Mouse (Mus musculus) limb, embryonic 10.5 days (tissue): ENCODE data around the gene Stat5a. TPM values are rescaled to one million over a fixed set of nuclear protein-coding genes. Genes with fewer than 3 reads are reported as not detected.

ENCODE experiments used
- DNase-seq: peaks from one replicate; pipeline ENCODE4 v3.0.0-alpha.2; 2017; ENCODE audit warnings: low spot score
- H3K27ac ChIP-seq: fragments of 300-500 bp; sonication (generic); 2 replicates; pipeline ENCODE4 v1.5.1; 2016; ENCODE audit warnings: mild to moderate bottlenecking
- H3K27me3 ChIP-seq: fragments of 300-500 bp; sonication (generic); 2 replicates; pipeline ENCODE4 v1.6.1; 2016; ENCODE audit warnings: low read depth, mild to moderate bottlenecking; ENCODE audit not compliant: poor library complexity, severe bottlenecking
- H3K36me3 ChIP-seq: fragments of 300-500 bp; sonication (generic); 2 replicates; pipeline ENCODE4 v1.6.1; 2016; ENCODE audit warnings: mild to moderate bottlenecking, moderate library complexity
- H3K4me1 ChIP-seq: fragments of 300-500 bp; sonication (generic); 2 replicates; pipeline ENCODE4 v1.6.1; 2016
- H3K4me3 ChIP-seq: fragments of 300-500 bp; sonication (generic); 2 replicates; pipeline ENCODE4 v1.5.1; 2016; ENCODE audit warnings: mild to moderate bottlenecking, moderate library complexity
- H3K9me3 ChIP-seq: fragments of 300-500 bp; sonication (generic); replicated peaks from 2 replicates; pipeline ENCODE4 v1.6.1; 2016; ENCODE audit warnings: mild to moderate bottlenecking
- WGBS: fragments of 180-500 bp; shearing (Covaris S2); methylation state at CpG from one replicate; pipeline ENCODE4 v1.1.7; 2016; 5-methylcytosine and 5-hydroxymethylcytosine counted together
- polyA plus RNA-seq: library from polyadenylated mRNA; unstranded; fragments of >200 nt; fragmentation: Nextera tagmentation; extraction: Ambion mirVana; gene quantifications from 2 replicates; pipeline ENCODE4 v1.2.1, GENCODE M21; 2016

The Stat5a gene
- polyA plus RNA-seq, 1 experiment from 2014 or later = 2.7 TPM

- Histone ChIP-seq H3K9me3 (no peaks in the 10 kb centered on the region), H3K4me1 (peaks cover 7% of the 10 kb centered on the region; the same call in 1 of the 2 replicates), H3K36me3 (peaks cover 6% of the 10 kb centered on the region; the same call in 1 of the 2 replicates), H3K27me3 (no peaks in the 10 kb centered on the region), H3K27ac (no peak overlapping the region), H3K4me3 (no peak overlapping the region)
- no peak for DNase-seq
- 95% methylated on average over 10 of the region's 10 CpGs for WGBS
These were observed 24.5 kb downstream of the Stat5a start for GRCm38 (mm10) chr11:100883640-100884039.

DNA sequence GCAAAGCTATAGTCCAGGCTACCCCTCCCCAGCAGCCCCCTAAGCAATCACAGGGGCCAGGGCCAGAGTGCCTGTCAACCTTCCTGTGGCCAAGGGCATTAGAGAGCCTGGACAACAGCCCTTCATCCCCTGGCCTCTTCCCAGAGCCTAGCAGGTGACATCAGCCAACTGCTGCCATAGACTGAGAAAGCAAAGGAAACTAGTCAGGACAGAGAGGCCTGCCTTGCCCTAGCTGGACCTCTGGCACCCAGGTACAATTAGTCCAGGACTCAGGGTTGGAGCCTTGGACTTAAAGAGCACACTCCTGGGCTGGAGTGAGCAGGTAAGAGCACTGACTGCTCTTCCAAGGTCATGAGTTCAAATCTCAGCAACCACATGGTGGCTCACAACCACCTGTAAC is 26.3 kb downstream of the Stat5a start:
- H3K36me3 ChIP-seq = peaks cover 22% of the 10 kb centered on the region; the same call in 1 of the 2 replicates
- no peak overlapping the region for H3K4me3 ChIP-seq
- no peak overlapping the region for H3K27ac ChIP-seq
- 0 out of 2 replicates have a peak, but pooled peaks cover 6% of the 10 kb centered on the region for H3K4me1 ChIP-seq
- DNase-seq = no peak
- H3K27me3 ChIP-seq = no peaks in the 10 kb centered on the region
- H3K9me3 ChIP-seq = no peaks in the 10 kb centered on the region

- 0 out of 2 replicates have a peak, but pooled peaks cover 6% of the 10 kb centered on the region for H3K4me1 ChIP-seq
- H3K27me3 ChIP-seq = no peaks in the 10 kb centered on the region
- no peaks in the 10 kb centered on the region for H3K9me3 ChIP-seq
- no peak overlapping the region for H3K4me3 ChIP-seq
- no peak for DNase-seq
- no peak overlapping the region for H3K27ac ChIP-seq
- 36% methylated on average over 8 of the region's 8 CpGs for WGBS
- peaks cover 25% of the 10 kb centered on the region; the same call in 1 of the 2 replicates for H3K36me3 ChIP-seq
These were observed 27.1 kb downstream of the Stat5a start for GRCm38 (mm10) chr11:100886188-100886740.

GRCm38 (mm10) chr11:100887236-100887635 is 28.1 kb downstream of the Stat5a start:
- Histone ChIP-seq H3K4me3 (no peak overlapping the region), H3K27ac (no peak overlapping the region), H3K9me3 (no peaks in the 10 kb centered on the region), H3K27me3 (no peaks in the 10 kb centered on the region), H3K4me1 (0 out of 2 replicates have a peak, but pooled peaks cover 6% of the 10 kb centered on the region), H3K36me3 (peaks cover 25% of the 10 kb centered on the region; the same call in 1 of the 2 replicates)
- WGBS = 88% methylated on average over 4 of the region's 4 CpGs
- DNase-seq = no peak

GRCm38 (mm10) chr11:100887764-100888163 is 28.6 kb downstream of the Stat5a start:
- Histone ChIP-seq H3K4me1 (0 out of 2 replicates have a peak, but pooled peaks cover 6% of the 10 kb centered on the region), H3K27ac (no peak overlapping the region)
- 80% methylated on average over 3 of the region's 3 CpGs for WGBS

DNA sequence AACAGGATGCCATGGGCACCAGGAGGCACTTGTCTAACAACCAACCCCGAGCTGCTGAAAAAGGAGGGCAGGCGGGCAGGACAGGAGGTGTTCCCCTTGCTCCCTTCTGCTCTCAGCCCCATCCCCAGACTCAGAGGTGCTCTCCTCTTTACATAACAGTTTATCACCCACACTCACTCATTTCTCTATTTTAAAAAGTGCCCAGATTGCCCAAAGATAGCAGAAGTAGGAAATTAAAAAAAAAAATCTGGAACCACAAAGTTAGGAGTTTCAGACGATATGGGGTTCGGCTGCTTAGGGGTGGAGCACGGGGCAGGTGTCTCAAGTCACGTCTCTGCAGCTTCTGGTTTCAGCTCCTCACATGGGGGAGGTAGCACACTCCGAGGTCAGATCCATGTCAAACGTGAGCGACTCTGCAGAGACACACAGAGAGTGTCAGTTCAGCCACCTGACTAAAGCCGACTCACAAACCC is 29.2 kb downstream of the Stat5a start:
- no peak overlapping the region for H3K4me3 ChIP-seq
- H3K27me3 ChIP-seq = no peaks in the 10 kb centered on the region
- H3K9me3 ChIP-seq = no peaks in the 10 kb centered on the region
- DNase-seq = no peak
- 61% methylated on average over 10 of the region's 10 CpGs for WGBS
- H3K4me1 ChIP-seq = 0 out of 2 replicates have a peak, but pooled peaks cover 6% of the 10 kb centered on the region
- peaks cover 31% of the 10 kb centered on the region; the same call in 1 of the 2 replicates for H3K36me3 ChIP-seq
- no peak overlapping the region for H3K27ac ChIP-seq

More at GRCm38 (mm10) chr11:100887764-100888163, 28.6 kb downstream of the Stat5a start:
- Histone ChIP-seq H3K36me3 (peaks cover 29% of the 10 kb centered on the region; the same call in 1 of the 2 replicates), H3K27me3 (no peaks in the 10 kb centered on the region), H3K4me3 (no peak overlapping the region), H3K9me3 (no peaks in the 10 kb centered on the region)
- DNase-seq = no peak

GRCm38 (mm10) chr11:100890481-100890880 is 31.3 kb downstream of the Stat5a start:
- Histone ChIP-seq H3K36me3 (peaks cover 35% of the 10 kb centered on the region; the same call in 1 of the 2 replicates), H3K27ac (no peak overlapping the region), H3K9me3 (no peaks in the 10 kb centered on the region), H3K4me1 (0 out of 2 replicates have a peak, but pooled peaks cover 6% of the 10 kb centered on the region), H3K27me3 (no peaks in the 10 kb centered on the region), H3K4me3 (no peak overlapping the region)
- DNase-seq = no peak
- WGBS = 93% methylated on average over 6 of the region's 6 CpGs

DNA sequence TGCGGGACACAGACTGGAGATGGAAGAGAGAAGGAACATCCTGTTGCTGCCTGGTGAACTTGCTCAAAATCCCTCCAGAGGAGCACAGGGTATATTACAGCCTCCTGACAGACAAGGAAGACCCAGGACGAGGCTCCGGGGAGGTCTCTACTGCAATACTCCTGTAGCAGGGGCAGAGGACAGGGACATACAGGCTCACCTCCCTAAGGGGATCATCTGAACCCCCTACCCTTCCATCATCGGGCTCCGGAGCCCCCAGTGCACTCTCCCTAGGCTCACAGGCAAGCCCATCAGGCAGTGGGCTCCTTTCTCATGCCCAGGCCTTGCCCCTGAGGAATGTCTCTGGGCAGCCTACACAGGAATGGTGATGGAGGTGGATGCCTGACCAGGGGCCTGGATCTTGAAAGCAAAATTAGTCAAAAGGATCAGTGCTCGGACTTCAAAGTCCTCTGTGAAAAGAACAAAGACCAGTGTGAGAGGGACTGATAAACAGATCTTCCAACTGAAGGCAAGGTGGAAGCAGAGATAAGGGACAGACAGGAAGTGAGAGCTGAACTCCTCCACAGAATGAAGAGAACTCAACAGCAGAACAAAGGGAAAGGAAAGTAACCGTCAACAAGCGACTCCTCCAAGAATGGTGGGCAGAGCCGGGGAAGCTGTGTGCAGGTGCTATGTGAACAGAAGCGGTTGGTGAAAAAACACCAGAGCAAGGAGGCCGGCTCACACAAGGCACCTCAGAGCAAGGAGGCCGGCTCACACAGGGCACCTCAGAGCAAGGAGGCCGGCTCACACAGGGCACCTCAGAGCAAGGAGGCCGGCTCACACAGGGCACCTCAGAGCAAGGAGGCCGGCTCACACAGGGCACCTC is 32.3 kb downstream of the Stat5a start:
- H3K4me3 ChIP-seq = no peak overlapping the region
- WGBS = 61% methylated on average over 15 of the region's 15 CpGs
- DNase-seq = no peak
- H3K9me3 ChIP-seq = no peaks in the 10 kb centered on the region
- 0 out of 2 replicates have a peak, but pooled peaks cover 4% of the 10 kb centered on the region for H3K4me1 ChIP-seq
- H3K27me3 ChIP-seq = no peaks in the 10 kb centered on the region
- H3K27ac ChIP-seq = peak overlapping the region; percentile 46; the same call in 1 of the 2 replicates
- H3K36me3 ChIP-seq = peaks cover 33% of the 10 kb centered on the region; the same call in 1 of the 2 replicates

DNA sequence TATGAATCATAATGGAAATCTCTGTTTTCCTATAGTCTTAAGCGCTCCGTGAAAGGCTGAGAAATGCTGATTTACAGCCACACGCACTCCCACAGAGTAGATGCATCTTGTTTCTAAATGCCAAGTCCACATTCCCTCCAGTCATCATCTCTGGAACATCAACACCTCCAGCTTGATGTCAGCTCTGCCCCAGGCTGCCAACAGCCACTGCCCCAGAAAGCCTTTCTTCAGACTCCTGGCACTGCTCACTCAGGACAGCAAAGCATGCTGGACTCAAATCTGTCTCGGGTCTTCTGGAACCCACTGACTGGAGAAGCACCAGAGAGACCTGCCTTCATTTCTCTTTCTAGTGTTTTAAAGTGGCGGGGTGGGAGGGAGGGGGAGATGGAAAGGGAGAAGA is 33.3 kb downstream of the Stat5a start:
- H3K9me3 ChIP-seq = no peaks in the 10 kb centered on the region
- H3K4me1 ChIP-seq = 0 out of 2 replicates have a peak, but pooled peaks cover 2% of the 10 kb centered on the region
- no peaks in the 10 kb centered on the region for H3K27me3 ChIP-seq
- no peak overlapping the region for H3K4me3 ChIP-seq
- H3K27ac ChIP-seq = no peak overlapping the region
- DNase-seq = no peak
- peaks cover 38% of the 10 kb centered on the region for H3K36me3 ChIP-seq
- WGBS = 89% methylated on average over 5 of the region's 5 CpGs

DNA sequence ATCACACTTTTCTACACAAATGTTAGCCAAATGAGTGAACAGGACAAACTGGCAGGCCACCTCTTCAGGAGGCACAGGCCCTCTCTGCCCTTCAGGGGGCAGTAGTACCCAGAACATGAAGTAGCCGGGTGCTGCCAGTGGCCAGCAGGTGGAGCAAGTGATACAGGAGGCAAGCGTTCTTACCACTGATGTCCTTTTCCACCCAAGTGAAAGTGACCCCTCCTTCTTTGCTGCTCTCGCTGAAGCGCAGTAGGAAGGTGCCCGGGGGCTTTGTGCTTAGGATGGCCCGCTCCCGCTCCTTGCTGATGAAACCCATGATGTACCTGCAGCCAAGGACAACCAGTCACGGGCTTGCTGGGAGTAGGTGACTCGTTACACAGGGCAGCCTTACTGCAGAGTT is 34.3 kb downstream of the Stat5a start:
- Histone ChIP-seq H3K4me3 (no peak overlapping the region), H3K4me1 (0 out of 2 replicates have a peak, but pooled peaks cover 2% of the 10 kb centered on the region), H3K9me3 (no peaks in the 10 kb centered on the region), H3K27ac (no peak overlapping the region), H3K36me3 (peaks cover 40% of the 10 kb centered on the region), H3K27me3 (no peaks in the 10 kb centered on the region)
- DNase-seq = peak; percentile 87
- 14% methylated on average over 9 of the region's 9 CpGs for whole genome bisulfite sequencing

- Histone ChIP-seq H3K36me3 (peaks cover 32% of the 10 kb centered on the region), H3K27ac (no peak overlapping the region), H3K9me3 (no peaks in the 10 kb centered on the region), H3K27me3 (no peaks in the 10 kb centered on the region), H3K4me1 (no peaks in the 10 kb centered on the region), H3K4me3 (no peak overlapping the region)
- DNase-seq = no peak
- WGBS = 59% methylated on average over 9 of the region's 9 CpGs
These were observed 35.2 kb downstream of the Stat5a start for GRCm38 (mm10) chr11:100894146-100894918.

- H3K4me1 ChIP-seq = no peaks in the 10 kb centered on the region
- DNase-seq = no peak
These were observed 36.9 kb downstream of the Stat5a start for GRCm38 (mm10) chr11:100896078-100896477.

More at GRCm38 (mm10) chr11:100896078-100896477, 36.9 kb downstream of the Stat5a start:
- Histone ChIP-seq H3K36me3 (peaks cover 30% of the 10 kb centered on the region), H3K4me3 (no peak overlapping the region), H3K27me3 (no peaks in the 10 kb centered on the region), H3K9me3 (no peaks in the 10 kb centered on the region), H3K27ac (no peak overlapping the region)
- 85% methylated on average over 10 of the region's 10 CpGs for WGBS
